Mouse (Mus musculus): ENCODE measurements at regions not wholly inside any gene's neighbourhood (a gene's known extent, or its start where the extent isn't known, plus 50 kb on each side); places are given as distances from the start of the nearest gene placed in this dataset.

DNA sequence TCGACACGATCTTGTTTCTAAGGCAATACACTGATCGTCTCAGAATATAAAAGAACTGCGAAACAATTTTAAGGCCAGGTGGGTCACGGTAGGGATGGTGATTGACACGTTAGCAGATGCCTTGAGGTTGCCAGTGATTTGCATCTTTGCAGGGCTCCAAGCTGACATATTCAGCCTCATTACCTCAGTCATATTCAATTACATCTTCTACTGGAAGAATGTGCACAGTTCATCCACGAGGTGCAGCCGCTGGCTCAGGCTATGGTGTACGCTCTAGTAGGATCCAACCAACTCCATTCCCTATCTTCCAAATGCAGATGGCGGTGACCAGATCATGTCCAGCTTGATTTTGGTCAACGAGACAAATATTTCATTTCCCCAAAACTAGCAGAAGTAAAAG, 450.5 kb upstream of the Pik3r1 start:
- whole genome bisulfite sequencing, result 90% methylated on average over 11 of the region's 11 CpGs
- no peak overlapping the region for H3K27ac ChIP-seq (replicated peaks; ENCODE audit: low read depth, low read length)
- H3K36me3 ChIP-seq (ENCODE audit: control insufficient read depth, insufficient read depth, low read length), result no peaks in the 10 kb centered on the region
- no peak overlapping the region for H3K9ac ChIP-seq (replicated peaks; ENCODE audit: low read length)
- H3K9me3 ChIP-seq (ENCODE audit: control insufficient read depth, low read length), result no peaks in the 10 kb centered on the region
- H3K27me3 ChIP-seq (ENCODE audit: control insufficient read depth, insufficient read depth, low read length), result no peaks in the 10 kb centered on the region
- ATAC-seq (ENCODE audit: low FRiP score, low TSS enrichment), result no peak
- no peak for DNase-seq
- H3K4me2 ChIP-seq (ENCODE audit: low read length), result no peak overlapping the region
- H3K4me1 ChIP-seq (ENCODE audit: control insufficient read depth, insufficient read depth, low read length), result no peaks in the 10 kb centered on the region
- no peak overlapping the region for H3K4me3 ChIP-seq (replicated peaks; ENCODE audit: low read depth, low read length)

DNA sequence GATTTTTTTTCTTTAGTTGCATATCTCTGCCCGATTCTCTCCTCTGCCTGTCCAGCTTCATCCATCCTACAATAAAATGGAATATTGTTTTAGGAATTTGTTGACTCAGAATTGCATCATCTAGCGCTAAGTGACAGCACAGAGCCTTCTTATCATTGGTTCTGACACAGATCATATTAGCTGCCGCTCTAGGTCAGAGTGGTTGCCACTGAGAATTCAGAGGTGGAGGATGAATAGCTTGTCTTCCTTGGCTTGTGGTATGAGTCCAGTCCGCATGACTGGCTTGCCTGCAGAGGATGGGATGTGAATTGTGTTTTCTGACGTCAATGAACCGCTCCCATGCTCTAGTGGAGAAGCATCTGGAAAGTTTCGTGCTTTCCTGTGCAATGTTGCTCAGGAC, 462.3 kb upstream of the Cd180 start:
- 90% methylated on average over 7 of the region's 7 CpGs for WGBS

GRCm38 (mm10) chr13:102232291-102232936, 460.9 kb upstream of the Cd180 start:
- Histone ChIP-seq H3K36me3 (ENCODE audit: control insufficient read depth, insufficient read depth, low read length) (no peaks in the 10 kb centered on the region), H3K4me3 (replicated peaks; ENCODE audit: low read depth, low read length) (no peak overlapping the region), H3K9me3 (ENCODE audit: control insufficient read depth, low read length) (no peaks in the 10 kb centered on the region), H3K4me1 (ENCODE audit: control insufficient read depth, insufficient read depth, low read length) (no peaks in the 10 kb centered on the region), H3K4me2 (ENCODE audit: low read length) (no peak overlapping the region), H3K27me3 (ENCODE audit: control insufficient read depth, insufficient read depth, low read length) (no peaks in the 10 kb centered on the region), H3K9ac (replicated peaks; ENCODE audit: low read length) (no peak overlapping the region), H3K27ac (replicated peaks; ENCODE audit: low read depth, low read length) (no peak overlapping the region)
- WGBS, result 82% methylated on average over 4 of the region's 4 CpGs
- DNase-seq (no peak), ATAC-seq (ENCODE audit: low FRiP score, low TSS enrichment) (no peak)

More for the DNA sequence above, 462.3 kb upstream of the Cd180 start:
- Histone ChIP-seq H3K9me3 (ENCODE audit: control insufficient read depth, low read length) (no peaks in the 10 kb centered on the region), H3K9ac (replicated peaks; ENCODE audit: low read length) (no peak overlapping the region), H3K27ac (replicated peaks; ENCODE audit: low read depth, low read length) (no peak overlapping the region), H3K4me1 (ENCODE audit: control insufficient read depth, insufficient read depth, low read length) (no peaks in the 10 kb centered on the region), H3K36me3 (ENCODE audit: control insufficient read depth, insufficient read depth, low read length) (no peaks in the 10 kb centered on the region), H3K27me3 (ENCODE audit: control insufficient read depth, insufficient read depth, low read length) (no peaks in the 10 kb centered on the region), H3K4me2 (ENCODE audit: low read length) (no peak overlapping the region), H3K4me3 (replicated peaks; ENCODE audit: low read depth, low read length) (no peak overlapping the region)
- ATAC-seq (ENCODE audit: low FRiP score, low TSS enrichment), result no peak
- DNase-seq, result no peak

DNA sequence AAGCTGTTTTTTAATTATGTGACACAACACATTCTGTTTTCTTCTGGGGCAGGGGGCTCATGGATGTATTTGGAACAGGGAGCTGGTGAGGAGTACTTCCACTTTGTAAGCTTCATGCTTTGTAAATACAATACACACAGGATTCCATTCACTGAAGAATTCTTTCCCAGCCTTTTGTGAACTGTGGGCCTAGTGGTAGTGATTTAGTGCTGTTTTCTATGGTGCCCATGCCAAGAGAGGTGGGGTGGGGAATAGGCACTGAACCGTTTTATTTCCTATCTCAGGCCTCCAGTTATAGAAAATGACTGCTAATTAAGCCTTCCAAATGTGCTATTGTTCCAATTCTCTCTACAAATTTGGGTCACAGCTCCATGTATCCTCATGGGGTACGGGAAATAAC, 442.5 kb upstream of the Cd180 start:
- Histone ChIP-seq H3K4me3 (replicated peaks; ENCODE audit: low read depth, low read length) (no peak overlapping the region), H3K27me3 (ENCODE audit: control insufficient read depth, insufficient read depth, low read length) (no peaks in the 10 kb centered on the region), H3K4me1 (ENCODE audit: control insufficient read depth, insufficient read depth, low read length) (peaks cover 8% of the 10 kb centered on the region), H3K36me3 (ENCODE audit: control insufficient read depth, insufficient read depth, low read length) (no peaks in the 10 kb centered on the region), H3K9me3 (ENCODE audit: control insufficient read depth, low read length) (no peaks in the 10 kb centered on the region), H3K27ac (replicated peaks; ENCODE audit: low read depth, low read length) (no peak overlapping the region), H3K9ac (replicated peaks; ENCODE audit: low read length) (no peak overlapping the region), H3K4me2 (ENCODE audit: low read length) (no peak overlapping the region)
- ATAC-seq (ENCODE audit: low FRiP score, low TSS enrichment) (no peak), DNase-seq (no peak)
- 68% methylated on average over 2 of the region's 2 CpGs for WGBS

GRCm38 (mm10) chr13:102251709-102252108, 441.6 kb upstream of the Cd180 start:
- no peak overlapping the region for H3K4me2 ChIP-seq (ENCODE audit: low read length)
- H3K4me3 ChIP-seq (replicated peaks; ENCODE audit: low read depth, low read length), result no peak overlapping the region
- H3K9me3 ChIP-seq (ENCODE audit: control insufficient read depth, low read length), result no peaks in the 10 kb centered on the region
- H3K9ac ChIP-seq (replicated peaks; ENCODE audit: low read length), result no peak overlapping the region
- H3K27me3 ChIP-seq (ENCODE audit: control insufficient read depth, insufficient read depth, low read length), result no peaks in the 10 kb centered on the region
- H3K36me3 ChIP-seq (ENCODE audit: control insufficient read depth, insufficient read depth, low read length), result no peaks in the 10 kb centered on the region
- H3K4me1 ChIP-seq (ENCODE audit: control insufficient read depth, insufficient read depth, low read length), result peaks cover 8% of the 10 kb centered on the region
- 82% methylated on average over 5 of the region's 5 CpGs for WGBS
- DNase-seq (no peak), ATAC-seq (ENCODE audit: low FRiP score, low TSS enrichment) (no peak)
- H3K27ac ChIP-seq (replicated peaks; ENCODE audit: low read depth, low read length), result no peak overlapping the region

DNA sequence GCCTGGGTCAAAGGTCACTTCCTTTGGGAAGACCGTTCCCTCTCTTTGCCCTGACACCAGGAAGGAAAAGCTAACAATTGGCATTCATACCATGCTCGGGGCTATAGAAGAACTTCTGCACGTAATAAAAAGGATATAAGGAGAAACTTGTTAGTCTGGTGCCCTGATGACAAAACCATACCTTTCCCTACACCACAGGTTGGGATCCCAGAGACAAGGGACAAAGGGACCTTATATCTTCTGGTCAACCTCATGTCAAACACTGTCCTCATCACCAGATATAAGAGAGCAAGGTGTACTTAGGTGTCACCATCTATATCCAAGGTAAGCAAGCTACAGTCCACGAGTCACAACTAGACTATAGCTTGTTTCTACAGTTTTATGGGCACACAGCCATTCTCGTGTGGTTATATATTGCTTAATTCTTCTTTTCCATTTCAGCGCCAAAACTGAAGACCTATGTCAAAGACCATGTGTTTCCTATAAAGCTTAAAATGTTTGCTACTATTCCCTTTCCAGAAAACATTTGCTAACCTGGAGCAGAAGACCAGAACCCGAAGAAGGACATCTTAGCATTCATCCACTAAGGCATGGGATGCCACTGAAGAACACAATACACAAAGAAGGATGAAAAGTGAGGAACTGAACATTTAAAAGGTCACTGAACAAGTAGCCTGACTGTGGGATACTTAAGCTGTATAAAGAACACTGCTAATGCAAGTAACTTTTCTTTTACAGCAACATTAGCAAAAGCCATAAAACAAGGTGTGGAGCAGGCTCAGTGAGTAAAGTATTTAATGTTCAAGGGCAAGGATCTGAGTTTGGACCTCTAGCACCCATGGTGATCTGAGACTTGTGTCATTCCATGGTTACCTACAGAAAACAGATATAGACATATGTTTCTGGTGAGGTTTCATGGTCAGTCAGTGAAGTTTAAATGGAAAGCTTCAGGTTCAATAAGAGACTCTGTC, 437.7 kb upstream of the Cd180 start:
- no peak overlapping the region for H3K9ac ChIP-seq (replicated peaks; ENCODE audit: low read length)
- ATAC-seq (ENCODE audit: low FRiP score, low TSS enrichment) (no peak), DNase-seq (no peak)
- peaks cover 8% of the 10 kb centered on the region for H3K4me1 ChIP-seq (ENCODE audit: control insufficient read depth, insufficient read depth, low read length)
- H3K9me3 ChIP-seq (ENCODE audit: control insufficient read depth, low read length), result no peaks in the 10 kb centered on the region
- WGBS, result 84% methylated on average over 7 of the region's 7 CpGs
- no peaks in the 10 kb centered on the region for H3K36me3 ChIP-seq (ENCODE audit: control insufficient read depth, insufficient read depth, low read length)
- no peak overlapping the region for H3K4me3 ChIP-seq (replicated peaks; ENCODE audit: low read depth, low read length)
- no peaks in the 10 kb centered on the region for H3K27me3 ChIP-seq (ENCODE audit: control insufficient read depth, insufficient read depth, low read length)
- H3K27ac ChIP-seq (replicated peaks; ENCODE audit: low read depth, low read length), result no peak overlapping the region
- no peak overlapping the region for H3K4me2 ChIP-seq (ENCODE audit: low read length)

DNA sequence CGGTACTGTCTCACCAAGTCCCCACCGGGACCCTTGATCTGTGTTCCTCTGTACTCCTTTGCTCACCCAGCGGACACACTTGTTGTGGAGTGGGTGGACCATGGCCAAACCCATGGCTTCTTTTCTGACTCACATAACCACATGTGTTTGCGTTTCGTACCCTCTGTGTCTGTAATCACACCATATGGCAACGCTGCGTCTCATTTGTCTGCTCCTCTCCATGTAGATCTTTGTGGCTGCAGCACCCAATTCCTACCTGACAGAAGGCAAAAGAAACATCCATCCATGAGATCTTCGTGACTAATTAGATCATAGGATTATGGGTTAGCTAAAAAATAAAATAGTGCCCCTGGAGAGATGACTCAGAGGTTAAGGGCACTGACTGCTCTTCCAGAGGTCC, 435.2 kb upstream of the Cd180 start:
- Histone ChIP-seq H3K27ac (replicated peaks; ENCODE audit: low read depth, low read length) (no peak overlapping the region), H3K9ac (replicated peaks; ENCODE audit: low read length) (no peak overlapping the region), H3K9me3 (ENCODE audit: control insufficient read depth, low read length) (no peaks in the 10 kb centered on the region), H3K36me3 (ENCODE audit: control insufficient read depth, insufficient read depth, low read length) (no peaks in the 10 kb centered on the region), H3K4me3 (replicated peaks; ENCODE audit: low read depth, low read length) (no peak overlapping the region), H3K4me1 (ENCODE audit: control insufficient read depth, insufficient read depth, low read length) (peaks cover 6% of the 10 kb centered on the region), H3K4me2 (ENCODE audit: low read length) (no peak overlapping the region), H3K27me3 (ENCODE audit: control insufficient read depth, insufficient read depth, low read length) (no peaks in the 10 kb centered on the region)
- no peak for DNase-seq
- no peak for ATAC-seq (ENCODE audit: low FRiP score, low TSS enrichment)
- 86% methylated on average over 8 of the region's 8 CpGs for WGBS

DNA sequence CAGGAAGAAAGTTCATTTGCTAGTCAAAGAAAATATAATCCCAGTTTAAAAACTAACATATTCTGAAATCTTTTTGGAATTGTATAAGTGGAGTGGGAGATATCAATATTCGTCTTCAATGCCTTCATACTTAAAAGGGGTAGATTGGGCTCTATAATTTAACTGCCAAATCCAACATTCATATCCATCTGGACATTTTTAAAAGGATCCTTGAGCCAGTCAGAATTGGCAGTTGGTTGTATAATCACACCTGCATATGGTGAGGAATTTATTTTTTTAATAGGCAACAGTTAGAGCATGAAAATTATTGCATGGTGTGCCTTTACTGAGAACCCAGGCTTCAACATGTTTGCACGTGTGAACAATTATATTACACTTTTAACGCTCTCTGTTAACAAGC, 419.5 kb upstream of the Cd180 start:
- Histone ChIP-seq H3K4me2 (ENCODE audit: low read length) (no peak overlapping the region), H3K9me3 (ENCODE audit: control insufficient read depth, low read length) (no peaks in the 10 kb centered on the region), H3K36me3 (ENCODE audit: control insufficient read depth, insufficient read depth, low read length) (no peaks in the 10 kb centered on the region), H3K9ac (replicated peaks; ENCODE audit: low read length) (no peak overlapping the region), H3K27me3 (ENCODE audit: control insufficient read depth, insufficient read depth, low read length) (no peaks in the 10 kb centered on the region), H3K27ac (replicated peaks; ENCODE audit: low read depth, low read length) (no peak overlapping the region), H3K4me3 (replicated peaks; ENCODE audit: low read depth, low read length) (no peak overlapping the region), H3K4me1 (ENCODE audit: control insufficient read depth, insufficient read depth, low read length) (no peaks in the 10 kb centered on the region)
- ATAC-seq (ENCODE audit: low FRiP score, low TSS enrichment) (no peak), DNase-seq (no peak)
- WGBS, result 88% methylated on average over 3 of the region's 3 CpGs

GRCm38 (mm10) chr13:102275296-102275695, 418.1 kb upstream of the Cd180 start:
- no peak overlapping the region for H3K9ac ChIP-seq (replicated peaks; ENCODE audit: low read length)
- H3K36me3 ChIP-seq (ENCODE audit: control insufficient read depth, insufficient read depth, low read length), result no peaks in the 10 kb centered on the region
- no peaks in the 10 kb centered on the region for H3K4me1 ChIP-seq (ENCODE audit: control insufficient read depth, insufficient read depth, low read length)
- H3K4me3 ChIP-seq (replicated peaks; ENCODE audit: low read depth, low read length), result no peak overlapping the region
- no peak overlapping the region for H3K27ac ChIP-seq (replicated peaks; ENCODE audit: low read depth, low read length)
- H3K9me3 ChIP-seq (ENCODE audit: control insufficient read depth, low read length), result no peaks in the 10 kb centered on the region
- DNase-seq (no peak), ATAC-seq (ENCODE audit: low FRiP score, low TSS enrichment) (no peak)
- WGBS, result 90% methylated on average over 2 of the region's 2 CpGs
- no peaks in the 10 kb centered on the region for H3K27me3 ChIP-seq (ENCODE audit: control insufficient read depth, insufficient read depth, low read length)
- no peak overlapping the region for H3K4me2 ChIP-seq (ENCODE audit: low read length)

Data from midbrain, embryonic 14.5 days (tissue).